Mouse (Mus musculus) small intestine, adult 2 months (tissue): Measurements from ENCODE around the gene Cltc.

Source experiments
- CTCF ChIP-seq: fragments of 200-500 bp; IDR thresholded peaks from 2 replicates; pipeline ENCODE4 v1.5.1; 2012; ENCODE audit warnings: low read depth, mild to moderate bottlenecking, control low read depth, inconsistent platforms, low read length, moderate library complexity, mixed read lengths; ENCODE audit not compliant: insufficient replicate concordance, insufficient read length; ENCODE audit errors: extremely low read depth
- POLR2A ChIP-seq: fragments of 200-500 bp; IDR thresholded peaks from 2 replicates; pipeline ENCODE4 v1.6.1; 2012; ENCODE audit warnings: low read depth, mild to moderate bottlenecking, control low read depth, inconsistent platforms, low read length, moderate library complexity

DNA sequence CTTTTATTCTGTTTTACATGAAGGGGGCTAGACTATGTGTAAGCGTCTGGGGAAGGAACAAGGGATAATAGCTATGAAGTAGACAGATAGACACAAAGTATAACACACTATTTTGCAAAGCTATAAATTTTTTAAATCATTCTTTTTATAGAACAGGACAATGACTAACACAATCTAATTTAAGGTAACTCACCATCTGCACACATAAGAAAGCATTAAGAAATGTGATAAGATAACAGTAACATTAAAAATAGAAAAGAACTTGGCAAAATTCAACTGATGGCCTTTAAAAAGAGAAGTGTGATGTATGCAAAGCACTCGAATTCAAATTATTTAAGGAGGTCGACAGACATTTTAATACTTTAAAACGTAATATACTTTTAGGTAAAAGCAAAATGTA lies 22.4 kb downstream of the Cltc start:
- TF ChIP-seq CTCF, result no peak
- TF ChIP-seq POLR2A, result no peak
